Mouse (Mus musculus) thymus, adult 2 months (tissue): ENCODE results near the gene Nhlrc2. TPM values are rescaled to one million over a fixed set of nuclear protein-coding genes. Genes with fewer than 3 reads are reported as not detected.

ENCODE experiments used
- DNase-seq: peaks from one replicate; pipeline ENCODE4 v3.0.0; 2021
- H3K27ac ChIP-seq: fragments of 200-500 bp; 2 replicates; pipeline ENCODE4 v1.5.1; 2012; ENCODE audit warnings: low read length, control low read depth; ENCODE audit not compliant: control insufficient read depth, insufficient read depth
- H3K27me3 ChIP-seq: fragments of 200-500 bp; 2 replicates; pipeline ENCODE4 v1.6.1; 2012; ENCODE audit warnings: mild to moderate bottlenecking, low read length, moderate library complexity, mixed read lengths; ENCODE audit not compliant: control insufficient read depth, insufficient read depth
- H3K36me3 ChIP-seq: fragments of 200-500 bp; 2 replicates; pipeline ENCODE4 v1.6.1; 2012; ENCODE audit warnings: mild to moderate bottlenecking, low read length, moderate library complexity; ENCODE audit not compliant: control insufficient read depth, insufficient read depth
- H3K4me1 ChIP-seq: fragments of 200-500 bp; replicated peaks from 2 replicates; pipeline ENCODE4 v1.6.1; 2012; ENCODE audit warnings: low read length; ENCODE audit not compliant: control insufficient read depth, insufficient read depth
- H3K4me3 ChIP-seq: fragments of 200-500 bp; 2 replicates; pipeline ENCODE4 v1.5.1; 2012; ENCODE audit warnings: mild to moderate bottlenecking, low read length, control low read depth, moderate library complexity; ENCODE audit not compliant: control insufficient read depth, insufficient read depth
- CTCF ChIP-seq: fragments of 200-500 bp; IDR thresholded peaks from 2 replicates; pipeline ENCODE4 v1.5.1; 2012; ENCODE audit warnings: mild to moderate bottlenecking, control low read depth, low read length, moderate library complexity, borderline replicate concordance; ENCODE audit not compliant: control insufficient read depth, poor library complexity, insufficient read depth; ENCODE audit errors: extremely low read depth
- POLR2A ChIP-seq: fragments of 200-500 bp; IDR thresholded peaks from 2 replicates; pipeline ENCODE4 v1.6.1; 2012; ENCODE audit warnings: mild to moderate bottlenecking, low read length, control low read depth, moderate library complexity; ENCODE audit not compliant: control insufficient read depth, poor library complexity, insufficient read depth; ENCODE audit errors: extremely low read depth
- WGBS: fragments of 180-500 bp; shearing (Covaris S2); methylation state at CpG from one replicate; pipeline ENCODE4 v1.1.7; 2018; 5-methylcytosine and 5-hydroxymethylcytosine counted together
- polyA plus RNA-seq: library from polyadenylated mRNA; depleted of rRNA; stranded (reverse); fragments of >200 nt; gene quantifications from 2 replicates; pipeline ENCODE4 v1.2.3, GENCODE M21; 2012; rRNA removed

Gene Nhlrc2
- polyA plus RNA-seq, 1 experiment, result 12.6 TPM

GRCm38 (mm10) chr19:56631451-56631901 is 83.4 kb downstream of the Nhlrc2 start:
- Histone ChIP-seq H3K27ac (no peak overlapping the region), H3K36me3 (no peaks in the 10 kb centered on the region), H3K4me3 (no peak overlapping the region), H3K4me1 (no peaks in the 10 kb centered on the region), H3K27me3 (no peaks in the 10 kb centered on the region; the same call in 1 of the 2 replicates)
- DNase-seq, result no peak
- 67% methylated on average over 11 of the region's 11 CpGs for WGBS
- TF ChIP-seq POLR2A (no peak), CTCF (no peak)

GRCm38 (mm10) chr19:56637035-56637683 is 89.1 kb downstream of the Nhlrc2 start:
- H3K4me3 ChIP-seq, result no peak overlapping the region
- TF ChIP-seq POLR2A (no peak), CTCF (no peak)
- 84% methylated on average over 12 of the region's 12 CpGs for WGBS
- no peaks in the 10 kb centered on the region for H3K36me3 ChIP-seq
- no peak for DNase-seq
- no peaks in the 10 kb centered on the region for H3K4me1 ChIP-seq
- H3K27ac ChIP-seq, result no peak overlapping the region
- no peaks in the 10 kb centered on the region for H3K27me3 ChIP-seq

- H3K27ac ChIP-seq, result no peak overlapping the region
- H3K4me1 ChIP-seq, result no peaks in the 10 kb centered on the region
- DNase-seq, result no peak
- no peak overlapping the region for H3K4me3 ChIP-seq
- no peaks in the 10 kb centered on the region for H3K36me3 ChIP-seq
- 93% methylated on average over 9 of the region's 9 CpGs for WGBS
- no peaks in the 10 kb centered on the region for H3K27me3 ChIP-seq
- no peak for TF ChIP-seq POLR2A
- no peak for TF ChIP-seq CTCF
Observed at GRCm38 (mm10) chr19:56637684-56638049, 89.6 kb downstream of the Nhlrc2 start.

GRCm38 (mm10) chr19:56647451-56648120 is 99.5 kb downstream of the Nhlrc2 start:
- no peak for DNase-seq
- no peaks in the 10 kb centered on the region for H3K36me3 ChIP-seq
- TF ChIP-seq POLR2A, result no peak
- no peak for TF ChIP-seq CTCF
- no peaks in the 10 kb centered on the region for H3K27me3 ChIP-seq
- H3K4me3 ChIP-seq, result no peak overlapping the region
- no peak overlapping the region for H3K27ac ChIP-seq
- WGBS, result 95% methylated on average over 7 of the region's 7 CpGs
- H3K4me1 ChIP-seq, result no peaks in the 10 kb centered on the region

- H3K27me3 ChIP-seq, result no peaks in the 10 kb centered on the region
- H3K4me1 ChIP-seq, result no peaks in the 10 kb centered on the region
- TF ChIP-seq CTCF, result no peak
- TF ChIP-seq POLR2A, result no peak
- no peak for DNase-seq
- no peak overlapping the region for H3K4me3 ChIP-seq
- no peak overlapping the region for H3K27ac ChIP-seq
- no peaks in the 10 kb centered on the region for H3K36me3 ChIP-seq
- 66% methylated on average over 4 of the region's 4 CpGs for WGBS
Observed at GRCm38 (mm10) chr19:56651262-56651661, 103.2 kb downstream of the Nhlrc2 start.

DNA sequence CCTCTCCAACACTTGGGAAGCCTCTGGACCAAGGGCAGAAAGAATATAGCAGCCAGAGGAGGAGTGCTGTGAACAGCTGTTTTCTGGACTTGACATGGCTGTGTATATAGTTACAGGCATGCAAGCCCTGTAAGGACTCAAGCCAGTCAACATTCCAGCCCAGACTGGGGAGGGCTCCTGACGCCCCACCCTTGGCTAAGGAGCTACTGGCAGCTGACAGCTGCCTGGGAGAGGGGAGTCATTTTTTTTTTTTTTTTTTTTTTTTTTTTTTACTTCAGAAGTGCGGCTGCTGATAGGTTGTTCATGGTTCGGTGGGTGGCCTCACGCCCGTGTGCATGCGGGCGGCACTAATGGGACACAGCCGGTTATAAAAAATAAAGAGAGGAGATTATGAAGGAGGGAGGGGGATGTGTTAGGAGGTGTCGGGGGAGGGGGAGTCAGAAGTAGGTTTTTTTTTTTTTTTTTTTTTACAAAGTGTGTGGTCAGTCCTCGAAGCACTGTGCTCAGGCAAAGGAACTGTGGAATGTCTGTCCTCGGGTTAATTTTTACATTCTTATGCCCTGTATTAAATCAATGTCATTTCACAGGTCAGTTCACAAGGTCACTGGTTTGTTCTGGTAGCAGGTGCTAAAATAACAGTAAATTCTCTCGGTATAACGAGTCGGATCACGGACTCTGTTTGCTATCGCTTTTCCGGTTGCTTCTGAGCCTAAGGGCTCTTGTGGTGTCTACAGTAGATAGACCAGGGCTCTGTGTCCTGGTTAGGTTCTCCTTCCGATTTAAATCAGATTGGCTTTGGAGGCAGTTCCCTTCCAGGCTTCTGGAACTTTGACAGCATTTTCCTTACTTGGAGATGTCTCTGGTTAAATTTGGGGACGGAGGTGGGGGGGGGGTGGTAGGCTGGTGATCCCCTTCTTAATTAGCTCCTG is 104.2 kb downstream of the Nhlrc2 start:
- H3K4me3 ChIP-seq, result no peak overlapping the region
- H3K4me1 ChIP-seq, result no peaks in the 10 kb centered on the region
- TF ChIP-seq POLR2A (no peak), CTCF (no peak)
- WGBS, result 86% methylated on average over 19 of the region's 19 CpGs
- DNase-seq, result no peak
- no peaks in the 10 kb centered on the region for H3K27me3 ChIP-seq
- H3K36me3 ChIP-seq, result no peaks in the 10 kb centered on the region
- H3K27ac ChIP-seq, result no peak overlapping the region

Other genes with a start within 250 kb of the Nhlrc2 start
- gene Nrap, start 158.2 kb upstream of the Nhlrc2 start, polyA plus RNA-seq, result 0.47 and 4.3 TPM in 2 replicates
- gene Casp7, start 151.1 kb upstream of the Nhlrc2 start, polyA plus RNA-seq, result 19.6 and 21.3 TPM in 2 replicates
- gene Plekhs1, start 86.6 kb upstream of the Nhlrc2 start, polyA plus RNA-seq, result 0.98 and 1.1 TPM in 2 replicates
- gene Dclre1a, start within 50 bp of the Nhlrc2 start, polyA plus RNA-seq, result 2.1 and 3.1 TPM in 2 replicates
- 6.6 and 6.9 TPM in 2 replicates for gene Adrb1, start 173.9 kb downstream of the Nhlrc2 start, polyA plus RNA-seq